Mouse (Mus musculus) stomach, embryonic 14.5 days (tissue): ENCODE measurements around the gene Zscan12. TPM values are rescaled to one million over a fixed set of nuclear protein-coding genes. Genes with fewer than 3 reads are reported as not detected.
"Not testable (repeated sequence)": the region's sequence is repeated elsewhere in the genome, so short reads cannot be mapped to it uniquely, and the experiment has no call there.

Experiments used
- ATAC-seq: fragments of 200-750 bp; cut with Nextera tagmentation; 2 replicates; pipeline ENCODE4 v1.8.0; 2017; ENCODE audit warnings: low read depth, moderate TSS enrichment; ENCODE audit not compliant: insufficient number of reproducible peaks, insufficient read depth, low FRiP score
- H3K27ac ChIP-seq: fragments of 300-500 bp; sonication (generic); 2 replicates; pipeline ENCODE4 v1.5.1; 2014; ENCODE audit warnings: mild to moderate bottlenecking, low read length, moderate library complexity, mixed read lengths
- H3K27me3 ChIP-seq: fragments of 300-500 bp; sonication (generic); 2 replicates; pipeline ENCODE4 v1.6.1; 2014; ENCODE audit warnings: low read length, control low read depth, mixed read lengths; ENCODE audit not compliant: control insufficient read depth, insufficient read depth
- H3K36me3 ChIP-seq: fragments of 300-500 bp; sonication (generic); 2 replicates; pipeline ENCODE4 v1.6.1; 2014; ENCODE audit warnings: mild to moderate bottlenecking, control low read depth, low read length, moderate library complexity, mixed read lengths; ENCODE audit not compliant: control insufficient read depth, insufficient read depth
- H3K4me1 ChIP-seq: fragments of 300-500 bp; sonication (generic); 2 replicates; pipeline ENCODE4 v1.6.1; 2014; ENCODE audit warnings: low read length, control low read depth, mixed read lengths; ENCODE audit not compliant: control insufficient read depth, insufficient read depth
- H3K4me2 ChIP-seq: fragments of 300-500 bp; sonication (generic); replicated peaks from 2 replicates; pipeline ENCODE4 v1.6.1; 2014; ENCODE audit warnings: low read depth, low read length, control low read depth
- H3K4me3 ChIP-seq: fragments of 300-500 bp; sonication (generic); 2 replicates; pipeline ENCODE4 v1.5.1; 2014; ENCODE audit warnings: low read depth, low read length, control low read depth
- H3K9ac ChIP-seq: fragments of 300-500 bp; sonication (generic); replicated peaks from 2 replicates; pipeline ENCODE4 v1.6.1; 2014; ENCODE audit warnings: low read depth, mild to moderate bottlenecking, control low read depth, low read length, moderate library complexity, mixed read lengths
- H3K9me3 ChIP-seq: fragments of 300-500 bp; sonication (generic); 2 replicates; pipeline ENCODE4 v1.6.1; 2016; ENCODE audit warnings: low read depth, low read length, control low read depth; ENCODE audit not compliant: control insufficient read depth
- WGBS: fragments of 180-500 bp; shearing (Covaris S2); extraction: QIAGEN DNeasy Blood & Tissue Kit; methylation state at CpG from one replicate; pipeline ENCODE4 v1.1.7; 2014; 5-methylcytosine and 5-hydroxymethylcytosine counted together
- polyA plus RNA-seq: library from polyadenylated mRNA; unstranded; fragments of >200 nt; fragmentation: Nextera tagmentation; extraction: Ambion mirVana; gene quantifications from 2 replicates; pipeline ENCODE4 v1.2.1, GENCODE M21; 2014

Zscan12 gene
- polyA plus RNA-seq, 1 experiment from 2014 or later: 12.3 TPM

GRCm38 (mm10) chr13:21395623-21396022, 33.0 kb downstream of the Zscan12 start:
- Histone ChIP-seq H3K9me3 (no peaks in the 10 kb centered on the region), H3K27me3 (no peaks in the 10 kb centered on the region), H3K36me3 (peaks cover 61% of the 10 kb centered on the region), H3K27ac (no peak overlapping the region), H3K4me1 (no peaks in the 10 kb centered on the region), H3K4me3 (no peak overlapping the region), H3K4me2 (no peak overlapping the region), H3K9ac (no peak overlapping the region)
- 95% methylated on average over 6 of the region's 6 CpGs for WGBS
- ATAC-seq: no peak

- H3K4me1 ChIP-seq, H3K4me2 ChIP-seq, H3K9me3 ChIP-seq, ATAC-seq, H3K27me3 ChIP-seq, H3K4me3 ChIP-seq, H3K27ac ChIP-seq, H3K9ac ChIP-seq: not testable (repeated sequence)
- 87% methylated on average over 18 of the region's 18 CpGs for WGBS
- peaks cover 57% of the 10 kb centered on the region for H3K36me3 ChIP-seq
These were observed 33.4 kb downstream of the Zscan12 start for GRCm38 (mm10) chr13:21396048-21396447.

GRCm38 (mm10) chr13:21397486-21397885, 34.9 kb downstream of the Zscan12 start:
- no peak for ATAC-seq
- H3K4me3 ChIP-seq: no peak overlapping the region
- H3K27me3 ChIP-seq: no peaks in the 10 kb centered on the region
- H3K27ac ChIP-seq: no peak overlapping the region
- peaks cover 45% of the 10 kb centered on the region for H3K36me3 ChIP-seq
- H3K4me1 ChIP-seq: no peaks in the 10 kb centered on the region
- H3K4me2 ChIP-seq: no peak overlapping the region
- H3K9ac ChIP-seq: no peak overlapping the region
- 86% methylated on average over 2 of the region's 2 CpGs for WGBS
- H3K9me3 ChIP-seq: no peaks in the 10 kb centered on the region

GRCm38 (mm10) chr13:21401166-21401565, 38.5 kb downstream of the Zscan12 start:
- H3K9ac ChIP-seq: 0 out of 2 replicates have a peak overlapping the region, but pooled peaks have one; percentile 56
- peaks cover 14% of the 10 kb centered on the region; the same call in 1 of the 2 replicates for H3K36me3 ChIP-seq
- 65% methylated on average over 3 of the region's 3 CpGs for WGBS

GRCm38 (mm10) chr13:21401636-21402286, 39.1 kb downstream of the Zscan12 start:
- WGBS: 8% methylated on average over 12 of the region's 12 CpGs
- peak overlapping the region; percentile 55 for H3K4me2 ChIP-seq
- H3K27me3 ChIP-seq: no peaks in the 10 kb centered on the region
- peak; percentile 50; the same call in 1 of the 2 replicates for ATAC-seq
- H3K27ac ChIP-seq: peak overlapping the region; percentile 68; the same call in 1 of the 2 replicates
- peak overlapping the region; percentile 71 for H3K4me3 ChIP-seq
- no peaks in the 10 kb centered on the region for H3K9me3 ChIP-seq
- no peaks in the 10 kb centered on the region for H3K4me1 ChIP-seq
- peak overlapping the region; percentile 56 for H3K9ac ChIP-seq
- H3K36me3 ChIP-seq: peaks cover 14% of the 10 kb centered on the region; the same call in 1 of the 2 replicates

More at GRCm38 (mm10) chr13:21401166-21401565, 38.5 kb downstream of the Zscan12 start:
- no peaks in the 10 kb centered on the region for H3K4me1 ChIP-seq
- H3K4me2 ChIP-seq: peak overlapping the region; percentile 55
- H3K9me3 ChIP-seq: no peaks in the 10 kb centered on the region
- no peak for ATAC-seq
- H3K27ac ChIP-seq: no peak overlapping the region
- H3K4me3 ChIP-seq: peak overlapping the region; percentile 71
- H3K27me3 ChIP-seq: no peaks in the 10 kb centered on the region

- peak within 1 kb of the TSS; percentile 56 for H3K9ac ChIP-seq
- peak within 1 kb of the TSS; percentile 71 for H3K4me3 ChIP-seq
- H3K4me2 ChIP-seq: peak within 1 kb of the TSS; percentile 55
- H3K36me3 ChIP-seq: peaks cover 14% of the 10 kb centered on the region; the same call in 1 of the 2 replicates
- peak; percentile 91 for ATAC-seq
- H3K27me3 ChIP-seq: no peaks in the 10 kb centered on the region
- no peaks in the 10 kb centered on the region for H3K4me1 ChIP-seq
- under 1% methylated on average over 35 of the region's 35 CpGs for WGBS
- H3K9me3 ChIP-seq: no peaks in the 10 kb centered on the region
- H3K27ac ChIP-seq: peak within 1 kb of the TSS; percentile 68
These were observed 39.7 kb downstream of the Zscan12 start, which contains the start of gene Zkscan3 for GRCm38 (mm10) chr13:21402287-21402846. Zkscan3 (minus strand) TSS chr13:21402755.

GRCm38 (mm10) chr13:21402848-21403247, 40.2 kb downstream of the Zscan12 start:
- H3K4me1 ChIP-seq: no peaks in the 10 kb centered on the region
- no peaks in the 10 kb centered on the region for H3K27me3 ChIP-seq
- H3K4me3 ChIP-seq: peak overlapping the region; percentile 71
- WGBS: 0% methylated on average over 2 of the region's 2 CpGs
- ATAC-seq: 0 out of 2 replicates have a peak, but pooled peaks have one; percentile 39
- H3K9me3 ChIP-seq: no peaks in the 10 kb centered on the region
- peak overlapping the region; percentile 56 for H3K9ac ChIP-seq
- H3K27ac ChIP-seq: no peak overlapping the region; the same call in 1 of the 2 replicates
- H3K36me3 ChIP-seq: peaks cover 14% of the 10 kb centered on the region; the same call in 1 of the 2 replicates
- peak overlapping the region; percentile 55 for H3K4me2 ChIP-seq

- Histone ChIP-seq H3K9ac (no peak overlapping the region), H3K4me3 (no peak overlapping the region)
- WGBS: 80% methylated on average over 11 of the region's 11 CpGs
These were observed 44.7 kb downstream of the Zscan12 start for GRCm38 (mm10) chr13:21407341-21407740.

More at GRCm38 (mm10) chr13:21407341-21407740, 44.7 kb downstream of the Zscan12 start:
- H3K4me1 ChIP-seq: no peaks in the 10 kb centered on the region
- H3K36me3 ChIP-seq: no peaks in the 10 kb centered on the region
- no peaks in the 10 kb centered on the region for H3K27me3 ChIP-seq
- H3K27ac ChIP-seq: peak overlapping the region; percentile 79; the same call in 1 of the 2 replicates
- no peak for ATAC-seq
- H3K4me2 ChIP-seq: no peak overlapping the region; the same call in 1 of the 2 replicates
- H3K9me3 ChIP-seq: no peaks in the 10 kb centered on the region
